Mouse (Mus musculus): ENCODE measurements around the gene Zfp467. TPM values are rescaled to one million over a fixed set of nuclear protein-coding genes. Genes with fewer than 3 reads are reported as not detected.

Zfp467 gene
- polyA plus RNA-seq, 1 experiment from 2014 or later = 34.2 TPM

DNA sequence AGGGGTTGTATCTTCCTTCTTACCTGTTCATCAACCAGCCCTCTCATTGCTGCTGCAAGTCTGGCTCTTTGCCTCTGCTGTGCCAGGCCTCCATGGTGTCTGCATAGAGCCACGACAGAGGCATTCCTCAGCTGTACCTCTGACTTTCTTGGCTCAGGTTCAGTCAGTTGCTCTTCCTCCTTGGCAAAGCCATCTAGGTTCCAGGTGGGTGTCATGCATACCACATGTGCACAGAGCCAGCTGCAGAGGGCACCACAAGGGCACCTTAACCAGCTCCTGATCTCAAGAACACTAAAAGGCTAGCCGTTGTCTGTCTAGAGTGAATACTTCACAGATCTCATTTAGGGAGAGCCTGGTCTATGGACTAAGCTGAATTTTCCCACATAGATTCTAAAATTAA lies 29.1 kb downstream of the Zfp467 start:
- no peak overlapping the region for H3K9ac ChIP-seq (replicated peaks)
- no peaks in the 10 kb centered on the region for H3K27me3 ChIP-seq
- H3K4me3 ChIP-seq = no peak overlapping the region
- no peaks in the 10 kb centered on the region for H3K9me3 ChIP-seq
- no peak overlapping the region for H3K4me2 ChIP-seq (replicated peaks)
- H3K36me3 ChIP-seq = peaks cover 70% of the 10 kb centered on the region
- H3K4me1 ChIP-seq = no peaks in the 10 kb centered on the region
- ATAC-seq (replicated peaks) = no peak
- 91% methylated on average over 2 of the region's 2 CpGs for WGBS
- no peak overlapping the region for H3K27ac ChIP-seq (replicated peaks)

DNA sequence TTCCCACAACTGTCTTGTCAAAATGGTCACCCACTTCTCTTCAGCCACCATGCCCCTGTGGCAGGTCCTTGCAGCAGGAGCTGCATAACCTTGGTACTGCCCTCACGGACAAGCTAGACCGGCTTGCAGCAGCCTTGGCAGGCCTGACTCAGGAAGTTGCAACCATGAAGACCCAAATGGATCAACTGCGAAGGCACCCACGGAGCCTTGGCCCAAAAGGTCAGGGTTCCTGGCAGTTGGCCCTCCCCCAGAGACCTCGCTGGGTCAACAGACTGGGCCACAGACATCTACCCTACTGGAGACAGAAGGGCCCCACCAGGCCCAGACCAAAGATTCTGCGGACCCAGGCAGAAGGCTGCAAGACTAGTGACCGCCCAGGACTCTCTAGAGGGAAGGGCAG lies 30.0 kb downstream of the Zfp467 start:
- Histone ChIP-seq H3K4me1 (no peaks in the 10 kb centered on the region), H3K9me3 (no peaks in the 10 kb centered on the region), H3K9ac (replicated peaks) (no peak overlapping the region), H3K27me3 (no peaks in the 10 kb centered on the region), H3K27ac (replicated peaks) (no peak overlapping the region), H3K36me3 (peaks cover 74% of the 10 kb centered on the region), H3K4me2 (replicated peaks) (no peak overlapping the region), H3K4me3 (no peak overlapping the region)
- ATAC-seq (replicated peaks) = no peak
- 92% methylated on average over 7 of the region's 7 CpGs for WGBS

DNA sequence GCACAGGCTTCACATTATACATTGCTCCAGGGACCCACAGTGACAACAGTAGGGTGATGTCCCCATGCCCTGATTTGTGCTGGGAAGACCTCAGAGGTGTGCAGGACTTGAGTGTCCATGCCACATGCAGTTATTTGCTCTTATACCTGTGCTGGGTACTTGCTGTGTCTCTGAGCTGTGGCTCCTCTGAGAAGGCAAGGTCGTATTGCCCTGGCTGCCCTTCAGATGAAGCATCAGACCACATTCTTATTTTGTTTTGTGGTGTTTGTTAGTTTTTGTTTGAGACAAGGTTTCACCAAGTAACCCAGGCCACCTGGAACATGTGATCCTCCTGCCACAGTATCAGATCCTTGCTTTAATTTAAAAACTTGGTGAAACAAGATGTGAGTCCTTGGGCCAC lies 30.7 kb downstream of the Zfp467 start:
- no peaks in the 10 kb centered on the region for H3K27me3 ChIP-seq
- H3K4me3 ChIP-seq = no peak overlapping the region
- 91% methylated on average over 1 of the region's 1 CpGs for WGBS
- no peak overlapping the region for H3K27ac ChIP-seq (replicated peaks)
- no peaks in the 10 kb centered on the region for H3K9me3 ChIP-seq
- H3K36me3 ChIP-seq = peaks cover 81% of the 10 kb centered on the region
- no peak for ATAC-seq (replicated peaks)
- H3K9ac ChIP-seq (replicated peaks) = no peak overlapping the region
- H3K4me2 ChIP-seq (replicated peaks) = no peak overlapping the region
- no peaks in the 10 kb centered on the region for H3K4me1 ChIP-seq

DNA sequence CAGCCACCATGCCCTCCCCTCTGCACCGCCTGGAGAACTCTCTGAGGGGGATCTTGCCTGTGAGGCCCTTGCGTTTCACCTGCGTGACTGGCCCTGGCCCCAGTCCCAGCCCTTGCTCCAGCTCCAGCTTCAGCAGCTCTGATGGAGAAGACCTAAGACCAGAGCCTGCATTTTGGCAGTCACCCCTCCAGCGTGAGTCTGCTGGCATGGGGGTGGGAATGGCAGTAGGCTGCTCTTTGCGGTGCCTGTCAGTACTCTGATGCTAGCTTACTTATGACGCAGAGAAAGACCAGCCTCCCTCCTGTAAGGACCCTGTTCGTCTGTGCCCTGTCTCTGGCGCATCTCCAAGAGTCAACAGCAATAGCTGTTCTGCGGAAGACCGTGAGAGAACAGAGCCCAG lies 32.5 kb downstream of the Zfp467 start:
- Histone ChIP-seq H3K4me2 (replicated peaks) (no peak overlapping the region), H3K9ac (replicated peaks) (no peak overlapping the region), H3K27me3 (no peaks in the 10 kb centered on the region), H3K9me3 (no peaks in the 10 kb centered on the region), H3K27ac (replicated peaks) (no peak overlapping the region), H3K36me3 (peaks cover 91% of the 10 kb centered on the region), H3K4me1 (no peaks in the 10 kb centered on the region), H3K4me3 (no peak overlapping the region)
- ATAC-seq (replicated peaks) = no peak
- WGBS = 78% methylated on average over 10 of the region's 10 CpGs

DNA sequence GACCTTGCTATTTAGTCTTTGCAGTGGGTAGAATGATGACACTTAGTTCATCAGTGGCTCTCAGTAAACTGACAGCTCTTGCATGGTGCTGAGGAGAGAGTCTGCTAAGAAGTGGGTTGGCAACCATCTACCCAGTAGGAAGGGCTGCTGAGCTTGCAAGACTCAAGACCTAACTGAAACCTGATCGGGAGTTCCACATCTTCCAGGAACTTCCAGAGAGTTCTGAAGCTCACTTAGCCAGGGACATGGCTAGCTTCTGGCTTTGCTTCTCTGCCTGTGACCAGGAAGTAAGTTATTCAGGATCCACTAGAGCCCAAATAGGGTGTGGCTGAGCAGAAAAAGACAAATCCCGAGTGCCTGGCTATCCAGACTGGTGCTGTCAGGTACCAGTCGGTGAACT lies 33.0 kb downstream of the Zfp467 start:
- no peaks in the 10 kb centered on the region for H3K9me3 ChIP-seq
- 85% methylated on average over 3 of the region's 3 CpGs for WGBS
- no peak overlapping the region for H3K4me3 ChIP-seq

DNA sequence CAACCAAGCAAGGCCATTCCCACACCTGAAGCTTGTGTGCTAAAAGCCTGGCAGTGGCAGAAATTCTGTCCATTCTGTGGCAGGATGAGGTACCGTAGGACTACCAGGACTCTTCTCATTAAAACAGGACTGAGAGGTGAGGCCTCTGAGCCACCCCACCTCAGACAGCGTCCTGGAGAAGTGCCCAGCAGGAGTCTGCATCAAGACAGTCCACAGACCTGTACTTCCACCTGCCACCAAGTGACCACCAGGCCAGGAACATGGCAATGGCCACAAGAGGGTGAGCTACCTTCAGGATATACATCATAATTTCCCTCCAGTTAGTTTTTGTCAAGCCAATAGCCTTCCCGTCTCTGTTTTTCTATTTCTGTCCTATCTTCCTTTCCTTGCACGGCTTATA lies 33.5 kb downstream of the Zfp467 start:
- H3K4me1 ChIP-seq = no peaks in the 10 kb centered on the region
- ATAC-seq (replicated peaks) = no peak
- H3K4me3 ChIP-seq = no peak overlapping the region
- WGBS = 94% methylated on average over 4 of the region's 4 CpGs
- H3K36me3 ChIP-seq = peaks cover 92% of the 10 kb centered on the region
- no peaks in the 10 kb centered on the region for H3K27me3 ChIP-seq
- H3K9me3 ChIP-seq = no peaks in the 10 kb centered on the region
- H3K4me2 ChIP-seq (replicated peaks) = no peak overlapping the region
- H3K27ac ChIP-seq (replicated peaks) = no peak overlapping the region
- H3K9ac ChIP-seq (replicated peaks) = no peak overlapping the region

More for the DNA sequence above, 33.0 kb downstream of the Zfp467 start:
- ATAC-seq (replicated peaks) = no peak
- no peak overlapping the region for H3K27ac ChIP-seq (replicated peaks)
- H3K9ac ChIP-seq (replicated peaks) = no peak overlapping the region
- peaks cover 92% of the 10 kb centered on the region for H3K36me3 ChIP-seq
- no peaks in the 10 kb centered on the region for H3K27me3 ChIP-seq
- no peak overlapping the region for H3K4me2 ChIP-seq (replicated peaks)
- no peaks in the 10 kb centered on the region for H3K4me1 ChIP-seq

DNA sequence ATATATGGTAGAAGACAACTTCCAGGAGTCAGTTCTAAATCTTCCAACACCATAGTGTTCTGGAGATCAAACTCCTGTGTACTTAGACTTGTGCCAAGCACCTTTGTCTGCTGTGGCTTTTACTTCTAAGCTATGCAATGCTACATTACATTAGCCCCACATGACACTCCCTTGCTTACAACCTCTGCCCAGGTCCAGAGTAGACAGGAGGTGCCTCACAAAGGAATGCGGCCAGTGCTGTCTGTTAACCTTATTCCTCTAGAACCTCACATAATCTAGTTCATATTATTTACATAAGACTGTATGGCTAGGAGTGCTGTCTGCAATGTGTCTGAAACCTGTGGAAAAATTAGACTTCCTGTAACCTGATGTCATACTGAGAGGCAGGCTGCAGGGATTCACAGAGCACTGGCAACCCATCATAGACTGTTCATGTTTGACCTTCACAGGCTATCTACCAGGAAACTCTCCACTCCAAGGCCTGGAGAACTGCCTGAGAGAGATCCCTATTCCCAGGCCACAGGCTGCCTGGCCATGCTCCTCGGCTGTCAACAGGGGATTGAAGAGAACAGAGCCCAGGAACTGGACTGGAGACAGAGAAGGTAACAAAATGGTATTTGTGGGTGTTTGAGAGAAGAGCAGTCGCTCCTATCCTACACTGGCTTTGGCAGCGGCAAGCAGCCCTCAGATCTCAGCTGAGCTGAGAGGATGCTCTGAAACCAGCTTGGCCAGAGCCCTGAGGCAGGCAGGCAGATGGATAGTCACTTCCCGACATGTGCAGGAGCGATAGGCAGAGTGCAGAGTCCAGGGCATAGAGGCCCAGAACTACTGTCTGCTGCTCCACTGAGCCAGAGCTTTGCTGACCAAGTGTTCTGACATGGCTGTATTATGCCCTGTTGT lies 34.2 kb downstream of the Zfp467 start:
- Histone ChIP-seq H3K27ac (replicated peaks) (no peak overlapping the region), H3K4me2 (replicated peaks) (no peak overlapping the region), H3K4me3 (no peak overlapping the region), H3K36me3 (peaks cover 91% of the 10 kb centered on the region), H3K4me1 (no peaks in the 10 kb centered on the region), H3K9me3 (no peaks in the 10 kb centered on the region), H3K27me3 (no peaks in the 10 kb centered on the region), H3K9ac (replicated peaks) (no peak overlapping the region)
- 95% methylated on average over 6 of the region's 6 CpGs for WGBS
- ATAC-seq (replicated peaks) = no peak

DNA sequence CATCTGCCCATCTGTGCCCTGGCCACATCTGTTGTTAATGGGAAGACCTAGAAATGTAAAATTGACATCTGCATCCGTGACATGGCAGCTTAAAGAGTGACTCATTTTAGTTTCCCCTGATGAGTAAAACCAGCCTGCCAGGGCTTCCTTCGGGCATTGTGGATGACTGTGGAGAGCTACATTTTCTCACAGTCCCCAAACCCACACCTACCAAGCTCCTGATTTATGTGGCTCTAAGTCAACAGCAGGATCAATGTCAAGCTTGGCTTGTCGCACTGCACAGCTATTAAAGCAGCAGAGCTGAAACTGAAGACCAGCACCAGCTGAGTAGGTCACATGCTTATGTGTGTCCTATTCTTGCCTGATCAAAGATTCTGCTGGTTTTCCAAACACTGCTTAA lies 35.1 kb downstream of the Zfp467 start:
- H3K9ac ChIP-seq (replicated peaks) = no peak overlapping the region
- WGBS = 85% methylated on average over 3 of the region's 3 CpGs
- no peak overlapping the region for H3K4me3 ChIP-seq
- H3K36me3 ChIP-seq = peaks cover 91% of the 10 kb centered on the region
- ATAC-seq (replicated peaks) = no peak
- H3K4me2 ChIP-seq (replicated peaks) = no peak overlapping the region
- H3K9me3 ChIP-seq = no peaks in the 10 kb centered on the region
- no peaks in the 10 kb centered on the region for H3K27me3 ChIP-seq
- H3K27ac ChIP-seq (replicated peaks) = no peak overlapping the region
- H3K4me1 ChIP-seq = no peaks in the 10 kb centered on the region

DNA sequence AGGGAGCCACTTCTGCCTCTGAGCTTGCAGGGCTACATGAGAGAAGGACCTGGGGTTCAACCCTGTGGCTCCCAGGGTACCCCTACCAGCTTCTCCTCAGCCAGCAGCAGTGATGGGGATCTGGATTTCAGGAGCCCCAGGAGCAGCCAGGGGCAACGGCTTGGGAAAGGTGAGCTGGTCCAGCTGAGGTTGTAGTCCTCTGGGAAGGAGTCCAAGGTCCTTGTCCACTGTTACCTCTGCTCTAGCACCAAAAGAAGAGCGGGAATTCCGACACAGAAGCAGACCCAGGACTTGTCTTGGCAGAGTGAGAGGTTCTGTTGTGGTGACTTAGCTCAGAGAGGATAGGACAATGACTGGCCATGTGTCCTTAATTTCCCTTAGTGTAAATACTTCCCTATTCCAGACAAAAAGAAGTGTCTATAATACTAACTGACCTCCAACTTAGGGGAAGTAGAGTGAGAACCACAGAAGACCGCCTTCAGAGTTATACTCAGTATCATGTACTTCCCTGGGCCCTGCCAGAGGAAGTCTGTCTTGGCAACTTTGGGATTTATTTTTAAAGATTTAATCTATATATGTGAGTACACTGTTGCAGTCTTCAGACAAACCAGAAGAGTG lies 35.8 kb downstream of the Zfp467 start:
- Histone ChIP-seq H3K27ac (replicated peaks) (no peak overlapping the region), H3K9me3 (no peaks in the 10 kb centered on the region), H3K4me2 (replicated peaks) (no peak overlapping the region), H3K27me3 (no peaks in the 10 kb centered on the region), H3K9ac (replicated peaks) (no peak overlapping the region), H3K4me1 (no peaks in the 10 kb centered on the region), H3K36me3 (peaks cover 91% of the 10 kb centered on the region), H3K4me3 (no peak overlapping the region)
- ATAC-seq (replicated peaks) = no peak
- 92% methylated on average over 4 of the region's 4 CpGs for WGBS

DNA sequence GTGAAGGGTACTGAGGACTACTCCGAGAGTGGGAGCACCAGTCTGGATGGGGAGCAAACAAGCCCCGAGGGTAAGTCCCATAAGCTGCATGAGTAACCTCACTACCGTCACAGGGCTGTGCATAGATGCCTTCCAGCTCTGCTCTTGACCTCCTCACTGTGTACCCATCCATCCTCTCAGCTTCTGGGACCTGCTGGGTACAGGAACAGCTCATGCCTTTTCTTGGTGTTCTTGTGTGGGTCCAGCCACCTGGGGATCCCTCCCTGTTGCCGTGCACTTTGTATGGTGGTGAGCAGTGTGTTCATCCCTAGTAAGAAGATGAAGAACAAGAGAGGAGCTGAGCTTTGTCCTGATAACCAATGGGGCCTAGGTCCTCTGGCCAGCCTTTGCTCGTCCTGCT lies 41.6 kb downstream of the Zfp467 start:
- 97% methylated on average over 5 of the region's 5 CpGs for WGBS
- H3K36me3 ChIP-seq = peaks cover 48% of the 10 kb centered on the region
- no peak overlapping the region for H3K9ac ChIP-seq (replicated peaks)
- no peaks in the 10 kb centered on the region for H3K27me3 ChIP-seq
- no peak overlapping the region for H3K4me2 ChIP-seq (replicated peaks)
- H3K4me1 ChIP-seq = no peaks in the 10 kb centered on the region
- ATAC-seq (replicated peaks) = no peak
- no peak overlapping the region for H3K27ac ChIP-seq (replicated peaks)
- no peaks in the 10 kb centered on the region for H3K9me3 ChIP-seq
- no peak overlapping the region for H3K4me3 ChIP-seq

DNA sequence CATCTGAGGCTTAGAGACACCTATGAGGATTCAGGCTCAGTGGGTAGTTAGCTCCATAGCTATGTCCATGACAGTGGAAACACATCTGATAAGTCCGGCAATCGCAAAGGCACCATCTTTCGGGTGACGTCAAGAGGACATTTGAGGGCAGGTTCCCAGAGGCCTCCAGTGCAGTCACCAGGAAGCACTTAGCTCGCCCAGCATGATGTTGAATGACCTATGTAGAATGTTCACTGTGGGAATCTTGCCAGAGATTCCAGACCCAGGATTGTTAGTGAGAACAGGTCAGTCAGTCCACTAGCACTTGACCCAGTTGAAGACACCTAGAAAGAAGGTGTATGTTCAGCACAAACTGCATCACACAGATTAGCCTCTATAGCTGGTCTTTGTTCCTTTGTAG lies 45.7 kb downstream of the Zfp467 start:
- peaks cover 21% of the 10 kb centered on the region for H3K4me1 ChIP-seq
- no peak overlapping the region for H3K4me2 ChIP-seq (replicated peaks)
- H3K4me3 ChIP-seq = no peak overlapping the region
- no peak overlapping the region for H3K9ac ChIP-seq (replicated peaks)
- H3K36me3 ChIP-seq = peaks cover 9% of the 10 kb centered on the region
- no peak for ATAC-seq (replicated peaks)
- WGBS = 92% methylated on average over 5 of the region's 5 CpGs
- no peaks in the 10 kb centered on the region for H3K27me3 ChIP-seq
- no peaks in the 10 kb centered on the region for H3K9me3 ChIP-seq
- no peak overlapping the region for H3K27ac ChIP-seq (replicated peaks)

DNA sequence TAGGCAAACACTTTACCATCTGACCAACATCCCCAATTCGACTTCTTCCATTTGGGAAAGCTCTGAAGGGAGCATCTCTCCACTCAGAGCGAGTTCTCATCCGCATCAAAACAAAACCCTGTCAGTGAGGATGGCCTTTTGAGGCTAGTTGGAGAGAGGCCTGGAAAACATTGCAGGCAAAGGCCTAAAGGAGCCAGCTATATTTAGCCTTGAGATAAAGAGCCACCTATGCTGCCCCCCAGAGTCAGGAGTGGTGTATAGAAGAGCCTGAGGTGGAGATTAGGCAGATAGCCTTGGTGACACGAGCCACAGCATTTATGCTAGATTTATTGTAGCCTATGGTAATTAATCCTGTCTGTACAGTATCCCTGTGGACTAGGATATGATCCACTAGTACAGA lies 48.3 kb downstream of the Zfp467 start:
- no peak overlapping the region for H3K27ac ChIP-seq (replicated peaks)
- H3K9me3 ChIP-seq = no peaks in the 10 kb centered on the region
- H3K27me3 ChIP-seq = no peaks in the 10 kb centered on the region
- peaks cover 23% of the 10 kb centered on the region for H3K4me1 ChIP-seq
- no peaks in the 10 kb centered on the region for H3K36me3 ChIP-seq
- ATAC-seq (replicated peaks) = no peak
- H3K4me3 ChIP-seq = no peak overlapping the region
- H3K4me2 ChIP-seq (replicated peaks) = no peak overlapping the region
- H3K9ac ChIP-seq (replicated peaks) = no peak overlapping the region
- 58% methylated on average over 4 of the region's 4 CpGs for WGBS
